Comparison of ENCODE assay signal across 26 mouse cellular contexts in the genomic region with DNA sequence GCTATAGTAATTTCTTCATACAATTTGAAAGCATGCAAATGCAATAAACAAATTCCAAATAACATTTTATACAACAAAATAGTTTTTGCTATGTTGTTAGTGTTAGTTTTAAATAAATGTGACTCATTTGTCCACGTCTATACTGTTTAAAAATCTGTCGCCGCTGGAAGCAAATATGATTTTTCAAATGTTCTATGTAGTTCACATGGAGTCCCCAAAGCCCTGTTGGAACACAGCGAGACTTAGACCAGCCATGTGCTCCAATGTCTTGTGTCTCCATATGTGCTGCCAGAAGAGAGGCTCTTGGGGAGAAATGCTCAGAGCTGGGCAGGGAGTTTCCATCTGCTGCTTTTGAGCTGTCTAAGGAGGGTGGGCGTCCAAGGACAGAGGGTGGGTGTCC.
"Had no signal": no experiment of that assay in that cellular context is flagged by ENCODE, and none has a peak within 500 bp of the region (broad histone marks: within the 10 kb centered on the region; RNA-seq: fewer than 3 reads in every experiment).

No protein-coding gene starts in this region.

- H3K4me1 ChIP-seq: heart, embryonic 12.5 days; liver, embryonic 13.5 days had no signal

- H3K36me3 ChIP-seq: heart, embryonic 10.5 days; heart, embryonic 12.5 days; hindbrain, embryonic 10.5 days; hindbrain, embryonic 12.5 days; kidney, embryonic 15.5 days; limb, embryonic 10.5 days; limb, embryonic 12.5 days; liver, embryonic 13.5 days had no signal

- H3K4me3 ChIP-seq: gastrocnemius, adult 2 months; heart, embryonic 10.5 days; heart, embryonic 12.5 days; hindbrain, embryonic 10.5 days; hindbrain, embryonic 12.5 days; kidney, embryonic 15.5 days; layer of hippocampus, adult 2 months; left cerebral cortex, adult 2 months; limb, embryonic 10.5 days; limb, embryonic 12.5 days; liver, embryonic 13.5 days had no signal

- H3K9me3 ChIP-seq: heart, embryonic 10.5 days; heart, embryonic 12.5 days; hindbrain, embryonic 10.5 days; hindbrain, embryonic 12.5 days; kidney, embryonic 15.5 days; limb, embryonic 10.5 days; limb, embryonic 12.5 days; liver, embryonic 13.5 days had no signal

- H3K4me2 ChIP-seq: heart, embryonic 12.5 days; hindbrain, embryonic 12.5 days; hindbrain, embryonic 14.5 days; kidney, embryonic 15.5 days; limb, embryonic 12.5 days; liver, embryonic 11.5 days; liver, embryonic 13.5 days had no signal

- H3K9ac ChIP-seq: heart, embryonic 12.5 days; hindbrain, embryonic 12.5 days; hindbrain, embryonic 14.5 days; kidney, embryonic 15.5 days; limb, embryonic 12.5 days; liver, embryonic 13.5 days had no signal

- DNase-seq: gastrocnemius, adult 2 months; gastrocnemius, postnatal 10 days; gastrocnemius, postnatal 25 days; heart, adult 18-20 months; heart, postnatal 10 days; heart, postnatal 4 days; kidney, adult 2 months; kidney, adult 9 months; kidney, postnatal 14 days; kidney, postnatal 36 days; liver; liver, embryonic 13.5 days had no signal

- H3K27ac ChIP-seq: gastrocnemius, adult 2 months; heart, embryonic 10.5 days; hindbrain, embryonic 10.5 days; hindbrain, embryonic 12.5 days; hindbrain, embryonic 14.5 days; kidney, embryonic 15.5 days; kidney, postnatal 0 days; layer of hippocampus, adult 2 months; left cerebral cortex, adult 2 months; limb, embryonic 10.5 days; limb, embryonic 12.5 days; liver, embryonic 13.5 days had no signal

- ATAC-seq: hindbrain, embryonic 16.5 days; inflammation-experienced regulatory T-cells, adult 6 months had no signal
